Mouse (Mus musculus) hindbrain, embryonic 11.5 days (tissue): ENCODE data around the gene Mrpl10. TPM values are rescaled to one million over a fixed set of nuclear protein-coding genes. Genes with fewer than 3 reads are reported as not detected.

Experiments
- ATAC-seq: fragments of 200-750 bp; cut with Nextera tagmentation; 2 replicates; pipeline ENCODE4 v1.8.0; 2017; ENCODE audit warnings: mild to moderate bottlenecking, moderate TSS enrichment, moderate library complexity; ENCODE audit not compliant: low FRiP score
- DNase-seq: peaks from one replicate; pipeline ENCODE4 v3.0.0-alpha.2; 2015; ENCODE audit warnings: low spot score
- H3K27ac ChIP-seq: fragments of 300-500 bp; sonication (generic); 2 replicates; pipeline ENCODE4 v1.5.1; 2014; ENCODE audit warnings: mild to moderate bottlenecking, low read depth, low read length
- H3K27me3 ChIP-seq: fragments of 300-500 bp; sonication (generic); 2 replicates; pipeline ENCODE4 v1.6.1; 2014; ENCODE audit warnings: mild to moderate bottlenecking, low read length, moderate library complexity, mixed read lengths; ENCODE audit not compliant: control insufficient read depth, insufficient read depth
- H3K36me3 ChIP-seq: fragments of 300-500 bp; sonication (generic); 2 replicates; pipeline ENCODE4 v1.6.1; 2014; ENCODE audit warnings: mild to moderate bottlenecking, low read length, moderate library complexity, mixed read lengths; ENCODE audit not compliant: control insufficient read depth, insufficient read depth
- H3K4me1 ChIP-seq: fragments of 300-500 bp; sonication (generic); replicated peaks from 2 replicates; pipeline ENCODE4 v1.6.1; 2014; ENCODE audit warnings: low read length, mixed read lengths; ENCODE audit not compliant: control insufficient read depth, insufficient read depth
- H3K4me2 ChIP-seq: fragments of 300-500 bp; sonication (generic); replicated peaks from 2 replicates; pipeline ENCODE4 v1.6.1; 2014; ENCODE audit warnings: mild to moderate bottlenecking, low read depth, low read length
- H3K4me3 ChIP-seq: fragments of 300-500 bp; sonication (generic); 2 replicates; pipeline ENCODE4 v1.5.1; 2014; ENCODE audit warnings: low read depth, low read length
- H3K9ac ChIP-seq: fragments of 300-500 bp; sonication (generic); 2 replicates; pipeline ENCODE4 v1.6.1; 2014; ENCODE audit warnings: low read depth, low read length
- H3K9me3 ChIP-seq: fragments of 300-500 bp; sonication (generic); 2 replicates; pipeline ENCODE4 v1.6.1; 2016; ENCODE audit warnings: low read length; ENCODE audit not compliant: control insufficient read depth
- WGBS: fragments of 180-500 bp; shearing (Covaris S2); extraction: QIAGEN DNeasy Blood & Tissue Kit; methylation state at CpG from one replicate; pipeline ENCODE4 v1.1.7; 2014; 5-methylcytosine and 5-hydroxymethylcytosine counted together
- polyA plus RNA-seq: library from polyadenylated mRNA; unstranded; fragments of >200 nt; fragmentation: Nextera tagmentation; extraction: Ambion mirVana; gene quantifications from 2 replicates; pipeline ENCODE4 v1.2.1, GENCODE M21; 2014

Mrpl10 gene
- polyA plus RNA-seq: 79.4 and 80.3 TPM in 2 replicates

GRCm38 (mm10) chr11:97041022-97041899 lies at the start of gene Mrpl10, which contains the start of gene Lrrc46:
Mrpl10 (plus strand) TSS chr11:97041560.
Lrrc46 (minus strand) TSS chr11:97041407.
- Histone ChIP-seq H3K36me3 (no peaks in the 10 kb centered on the region), H3K4me3 (peak within 1 kb of the TSS; percentile 83), H3K9ac (peak within 1 kb of the TSS; percentile 86), H3K27ac (peak within 1 kb of the TSS; percentile 70), H3K9me3 (no peaks in the 10 kb centered on the region), H3K27me3 (no peaks in the 10 kb centered on the region), H3K4me1 (no peaks in the 10 kb centered on the region; the same call in 1 of the 2 replicates), H3K4me2 (peak within 1 kb of the TSS; percentile 63)
- DNase-seq (peak; percentile 99), ATAC-seq (peak; percentile 91)
- 1% methylated on average over 48 of the region's 48 CpGs for WGBS

DNA sequence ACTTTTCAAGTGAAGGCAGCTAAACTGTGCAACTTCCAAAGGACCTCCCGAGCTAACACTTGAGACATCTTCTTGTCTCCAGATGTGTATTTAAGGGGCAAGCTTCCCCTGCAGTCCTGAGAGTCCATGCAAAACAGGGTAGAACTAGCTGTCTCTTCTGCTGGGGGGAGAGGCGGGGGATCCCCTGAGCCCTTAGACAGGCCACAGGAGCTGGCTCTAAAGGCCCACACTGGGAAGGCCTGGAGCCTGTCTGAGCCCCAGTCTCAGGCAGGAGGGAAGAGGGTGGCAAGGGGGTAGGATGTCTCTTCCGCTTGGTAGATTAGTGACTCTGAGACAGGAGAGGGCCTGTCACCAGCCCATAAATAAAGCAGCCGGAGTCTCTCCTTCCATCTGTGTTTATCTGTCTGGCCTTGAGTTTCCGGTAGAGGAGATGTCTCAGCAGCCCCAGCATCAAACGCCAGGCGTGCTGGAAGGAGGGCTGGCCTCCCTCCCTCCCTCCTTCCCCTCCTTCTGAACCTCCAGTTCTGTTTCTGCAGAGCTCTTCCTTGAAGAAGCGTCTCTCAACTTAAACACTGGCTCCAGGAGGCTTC lies 48.5 kb upstream of the Mrpl10 start:
- ATAC-seq (no peak), DNase-seq (no peak)
- Histone ChIP-seq H3K4me1 (peaks cover 11% of the 10 kb centered on the region), H3K36me3 (no peaks in the 10 kb centered on the region), H3K9ac (no peak overlapping the region), H3K4me2 (no peak overlapping the region), H3K9me3 (no peaks in the 10 kb centered on the region), H3K27ac (no peak overlapping the region), H3K27me3 (0 out of 2 replicates have a peak, but pooled peaks cover 9% of the 10 kb centered on the region), H3K4me3 (no peak overlapping the region)
- WGBS: 43% methylated on average over 8 of the region's 8 CpGs

GRCm38 (mm10) chr11:96995031-96995430 lies 46.3 kb upstream of the Mrpl10 start:
- H3K27me3 ChIP-seq: 0 out of 2 replicates have a peak, but pooled peaks cover 2% of the 10 kb centered on the region

GRCm38 (mm10) chr11:96995836-96996772 lies 45.3 kb upstream of the Mrpl10 start:
- no peak overlapping the region; the same call in 1 of the 2 replicates for H3K9ac ChIP-seq

More at GRCm38 (mm10) chr11:96995031-96995430, 46.3 kb upstream of the Mrpl10 start:
- ATAC-seq (no peak), DNase-seq (no peak)
- Histone ChIP-seq H3K4me2 (no peak overlapping the region), H3K36me3 (no peaks in the 10 kb centered on the region), H3K4me1 (peaks cover 11% of the 10 kb centered on the region), H3K4me3 (no peak overlapping the region), H3K9ac (no peak overlapping the region), H3K27ac (no peak overlapping the region), H3K9me3 (no peaks in the 10 kb centered on the region)
- WGBS: 16% methylated on average over 5 of the region's 5 CpGs

DNA sequence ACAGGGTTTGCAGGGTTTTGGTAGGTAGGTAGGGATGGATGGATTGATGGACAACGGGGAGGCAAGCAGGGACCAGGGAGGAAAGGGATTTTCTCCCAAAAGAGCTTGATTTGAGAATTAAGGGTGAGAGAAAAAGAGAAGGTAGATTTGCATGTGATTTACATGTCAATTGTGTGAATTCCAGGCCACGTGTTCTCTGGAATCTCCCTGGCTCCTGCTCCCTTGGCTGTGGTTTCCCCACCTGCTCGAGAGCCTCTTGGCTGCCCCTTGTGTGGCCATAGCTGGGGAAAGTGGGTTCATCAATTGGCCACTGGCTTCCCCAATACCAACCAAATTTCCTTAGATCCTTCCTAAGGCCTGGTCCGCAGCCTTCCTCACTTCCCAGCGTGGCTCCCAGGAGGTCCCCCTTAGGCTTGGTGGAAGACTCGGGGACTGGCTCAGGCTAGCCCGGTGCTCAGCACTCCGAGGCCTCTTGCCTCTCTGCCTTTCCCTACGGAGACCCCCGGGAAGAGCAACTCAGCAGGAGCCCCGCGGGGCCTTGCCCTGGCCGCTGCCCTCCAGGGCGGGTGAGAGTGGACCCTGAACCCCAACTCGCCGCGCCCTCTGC lies 44.5 kb upstream of the Mrpl10 start:
- Histone ChIP-seq H3K27me3 (0 out of 2 replicates have a peak, but pooled peaks cover 2% of the 10 kb centered on the region), H3K4me3 (peak overlapping the region; percentile 30), H3K4me1 (peaks cover 11% of the 10 kb centered on the region), H3K36me3 (no peaks in the 10 kb centered on the region), H3K9ac (peak overlapping the region; percentile 63), H3K9me3 (no peaks in the 10 kb centered on the region), H3K27ac (peak overlapping the region; percentile 45; the same call in 1 of the 2 replicates), H3K4me2 (peak overlapping the region; percentile 58)
- no peak for DNase-seq
- 10% methylated on average over 17 of the region's 17 CpGs for WGBS
- ATAC-seq: no peak; the same call in none of the 2 replicates

More at GRCm38 (mm10) chr11:96995836-96996772, 45.3 kb upstream of the Mrpl10 start:
- Histone ChIP-seq H3K9me3 (no peaks in the 10 kb centered on the region), H3K27ac (no peak overlapping the region), H3K4me1 (peaks cover 11% of the 10 kb centered on the region), H3K4me2 (no peak overlapping the region), H3K36me3 (no peaks in the 10 kb centered on the region), H3K4me3 (no peak overlapping the region), H3K27me3 (0 out of 2 replicates have a peak, but pooled peaks cover 2% of the 10 kb centered on the region)
- no peak for ATAC-seq
- 75% methylated on average over 15 of the region's 15 CpGs for WGBS
- DNase-seq: no peak

- Histone ChIP-seq H3K27me3 (0 out of 2 replicates have a peak, but pooled peaks cover 2% of the 10 kb centered on the region), H3K4me1 (peaks cover 11% of the 10 kb centered on the region), H3K9me3 (no peaks in the 10 kb centered on the region), H3K4me3 (peak overlapping the region; percentile 30), H3K36me3 (no peaks in the 10 kb centered on the region), H3K9ac (peak overlapping the region; percentile 63), H3K4me2 (peak overlapping the region; percentile 58), H3K27ac (peak overlapping the region; percentile 45; the same call in 1 of the 2 replicates)
- 5% methylated on average over 20 of the region's 30 CpGs for WGBS
- peak; percentile 60 for ATAC-seq
- DNase-seq: peak; percentile 68
Measured at GRCm38 (mm10) chr11:96997380-96997956, 43.9 kb upstream of the Mrpl10 start.

DNA sequence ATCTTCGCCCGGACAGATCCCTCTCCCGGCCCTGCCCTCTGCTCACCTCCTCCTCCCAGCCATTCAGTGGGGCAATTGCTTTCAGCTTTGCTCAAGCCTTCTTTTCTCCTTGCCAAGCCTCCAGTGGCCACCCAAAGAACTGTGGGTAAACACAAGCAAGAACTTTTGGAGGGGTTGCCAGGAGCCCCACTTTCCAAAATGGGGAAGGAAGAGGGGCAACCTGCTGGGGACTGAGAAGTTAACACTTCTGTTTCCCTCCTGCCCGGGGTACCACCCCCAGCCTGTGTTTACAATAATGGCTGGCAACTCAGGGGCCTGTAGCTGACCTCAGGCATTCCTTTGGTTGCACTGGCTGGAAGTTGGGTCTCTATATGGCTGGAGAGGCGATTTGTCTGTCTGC lies 38.2 kb upstream of the Mrpl10 start:
- Histone ChIP-seq H3K27ac (no peak overlapping the region), H3K4me1 (no peaks in the 10 kb centered on the region), H3K4me3 (no peak overlapping the region), H3K9me3 (no peaks in the 10 kb centered on the region), H3K36me3 (no peaks in the 10 kb centered on the region), H3K9ac (no peak overlapping the region), H3K27me3 (0 out of 2 replicates have a peak, but pooled peaks cover under 1% of the 10 kb centered on the region), H3K4me2 (no peak overlapping the region)
- 36% methylated on average over 5 of the region's 5 CpGs for WGBS
- ATAC-seq (no peak), DNase-seq (no peak)
